Mouse (Mus musculus) right cerebral cortex, postnatal 10 days (tissue): Measurements from ENCODE around the gene Coq5.
"Not testable (repeated sequence)": the region's sequence is repeated elsewhere in the genome, so short reads cannot be mapped to it uniquely, and the experiment has no call there.

Experiments
- DNase-seq, 2 experiments: peaks; one replicate each; pipeline ENCODE4 v3.0.0; 2021; ENCODE audit warnings: low spot score in 2 of 2

Coq5 gene

DNA sequence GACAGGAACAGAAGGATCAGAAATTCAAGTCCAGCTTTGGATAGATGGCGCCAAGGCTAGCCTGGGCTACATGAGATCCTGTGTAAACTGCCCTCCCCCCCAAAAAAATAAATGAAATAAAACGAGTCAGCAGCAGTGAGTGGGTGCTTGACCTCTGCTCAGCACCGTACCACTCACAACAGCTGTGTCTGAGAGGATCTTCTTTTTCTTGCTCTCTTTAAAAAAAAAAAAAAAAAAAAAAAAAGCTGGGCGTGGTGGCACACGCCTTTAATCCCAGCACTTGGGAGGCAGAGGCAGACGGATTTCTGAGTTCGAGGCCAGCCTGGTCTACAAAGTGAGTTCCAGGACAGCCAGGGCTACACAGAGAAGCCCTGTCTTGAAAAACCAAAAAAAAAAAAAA is 22.7 kb downstream of the Coq5 start:
- DNase-seq: not testable (repeated sequence)

DNA sequence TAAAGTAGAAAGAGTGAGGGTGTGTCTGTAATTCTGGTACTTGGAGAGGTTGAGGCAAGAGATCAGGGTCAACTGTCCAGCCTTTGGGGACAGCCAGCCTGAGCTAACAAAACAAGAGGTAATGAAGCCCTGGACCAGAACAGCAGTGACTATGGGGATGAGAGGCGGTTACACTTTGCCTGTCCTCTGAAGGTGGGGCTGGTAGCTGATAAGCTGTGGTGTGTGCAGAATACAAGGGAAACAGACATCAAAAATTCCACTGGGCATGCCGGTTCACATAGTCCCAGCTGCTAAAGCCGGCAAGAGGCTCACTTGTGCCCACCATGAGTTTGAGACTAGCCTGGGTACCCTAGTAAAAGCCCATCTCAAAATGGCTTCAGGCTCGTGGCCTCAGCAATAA is 32.9 kb downstream of the Coq5 start:
- no peak for DNase-seq

DNA sequence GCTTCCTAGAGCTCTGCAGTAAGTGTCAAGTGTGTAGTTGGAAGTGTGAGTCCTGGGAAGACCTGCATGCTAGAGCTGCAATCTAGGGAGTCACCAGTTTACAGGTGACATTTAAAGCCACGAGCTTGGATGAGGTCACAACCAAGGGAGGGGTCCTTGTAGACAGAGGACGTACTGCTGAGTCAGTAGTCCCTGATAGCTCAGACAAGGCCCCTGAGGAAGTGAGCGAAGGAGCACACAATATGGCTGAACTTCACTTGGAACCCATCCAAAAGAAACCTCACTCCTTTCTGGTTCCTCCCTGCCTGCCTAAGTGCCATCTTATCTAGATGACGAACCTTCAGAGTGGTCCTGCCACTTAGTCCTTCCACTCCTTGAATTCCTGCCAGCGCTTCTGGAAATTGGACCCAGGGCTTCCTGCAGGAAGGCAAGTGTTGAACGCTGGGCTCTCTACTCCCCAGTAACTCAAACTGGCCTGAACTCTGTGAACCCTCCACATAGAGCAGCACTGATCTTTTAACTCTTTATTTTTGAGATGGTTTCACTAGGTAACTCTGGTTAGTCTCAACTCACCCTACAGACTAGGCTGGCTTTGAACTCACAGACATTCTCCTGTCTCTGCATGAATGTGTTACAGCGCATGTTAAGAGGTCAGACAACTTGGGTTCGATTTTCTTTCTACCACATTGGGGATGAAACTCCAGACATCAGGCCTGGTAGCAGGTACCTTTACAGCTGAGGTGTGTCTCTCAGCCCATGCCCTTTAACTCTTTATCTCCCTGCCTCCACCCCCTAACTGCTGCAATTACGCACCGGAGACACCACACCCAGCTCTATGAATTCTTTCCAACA is 33.6 kb downstream of the Coq5 start:
- DNase-seq: no peak

DNA sequence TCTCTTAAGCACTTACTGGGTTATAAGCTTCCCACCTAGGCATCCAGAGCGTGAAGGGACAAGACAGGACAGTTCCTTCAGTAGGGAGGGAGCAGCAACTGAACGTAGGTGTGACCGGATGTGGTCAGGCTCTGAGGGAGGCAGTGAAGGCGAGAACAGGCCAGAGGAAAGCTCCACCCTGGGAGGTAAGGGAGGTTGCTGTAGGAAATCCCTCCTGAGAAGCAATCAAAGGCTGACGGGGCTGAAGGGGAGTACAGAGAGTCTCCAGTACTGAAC is 34.1 kb downstream of the Coq5 start:
- no peak for DNase-seq

DNA sequence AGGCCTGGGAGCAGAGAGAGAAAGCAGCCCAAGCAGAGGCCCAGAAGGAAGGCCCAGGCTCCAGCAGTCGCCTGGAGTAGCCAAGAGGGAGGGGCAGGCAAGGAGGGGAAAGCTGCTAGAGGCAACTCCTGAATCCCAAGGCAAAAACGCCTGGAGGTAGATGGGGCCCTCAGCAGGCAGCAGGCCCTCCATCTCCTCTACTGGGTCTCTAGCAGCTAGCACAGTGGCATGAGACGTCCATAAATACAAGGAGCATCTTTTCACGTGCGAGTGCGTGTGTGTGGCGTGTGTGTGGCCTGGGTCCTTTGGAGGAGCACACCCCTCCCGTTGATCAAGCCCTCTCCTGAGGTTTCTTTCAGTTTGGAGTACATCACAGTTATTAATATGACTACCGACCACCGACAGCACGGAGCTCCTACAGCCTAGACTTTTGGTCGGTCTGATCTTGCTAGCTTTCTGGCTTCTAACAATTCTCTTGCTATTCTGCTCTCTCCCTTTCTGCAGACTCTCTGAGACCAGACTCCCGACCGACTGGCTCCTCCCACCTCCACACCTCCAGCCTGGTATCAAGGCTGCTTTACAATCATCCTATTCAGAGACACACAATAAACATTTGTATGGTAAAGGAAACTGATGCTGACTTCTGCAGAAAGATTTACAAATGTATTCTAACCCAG is 37.6 kb downstream of the Coq5 start:
- DNase-seq: no peak

DNA sequence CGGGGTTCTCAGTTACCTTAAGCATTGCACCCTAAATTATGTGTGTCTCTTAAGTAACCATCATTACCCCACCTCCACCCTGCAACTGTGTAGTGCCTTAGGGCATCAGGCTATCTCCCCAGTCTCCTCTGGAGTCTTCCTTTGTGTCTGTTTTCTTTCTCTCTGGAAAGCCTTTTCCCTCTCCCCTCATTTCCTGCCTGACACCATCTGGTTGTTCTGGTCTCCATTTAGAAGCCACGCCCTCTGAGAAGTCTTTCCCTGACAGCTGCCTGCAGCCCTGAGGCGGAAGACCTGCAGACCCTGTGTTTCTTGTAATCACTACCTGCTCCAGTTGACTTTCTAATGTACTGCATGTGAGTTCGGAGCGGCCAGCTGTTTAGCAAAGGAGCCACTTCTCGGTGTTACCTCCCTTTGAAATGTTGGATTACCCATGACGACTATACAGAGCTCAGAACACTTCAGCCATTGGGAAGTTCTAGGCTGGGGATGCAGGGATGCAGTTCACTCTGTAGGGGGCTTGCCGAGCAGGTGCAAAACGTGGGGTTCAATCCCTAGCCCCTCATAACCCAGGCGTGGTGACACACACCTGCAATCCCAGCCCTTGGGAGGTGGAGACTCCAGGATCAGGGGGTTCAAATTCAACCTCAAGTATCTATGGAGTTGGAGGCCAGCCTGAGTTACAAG is 38.3 kb downstream of the Coq5 start:
- no peak for DNase-seq

DNA sequence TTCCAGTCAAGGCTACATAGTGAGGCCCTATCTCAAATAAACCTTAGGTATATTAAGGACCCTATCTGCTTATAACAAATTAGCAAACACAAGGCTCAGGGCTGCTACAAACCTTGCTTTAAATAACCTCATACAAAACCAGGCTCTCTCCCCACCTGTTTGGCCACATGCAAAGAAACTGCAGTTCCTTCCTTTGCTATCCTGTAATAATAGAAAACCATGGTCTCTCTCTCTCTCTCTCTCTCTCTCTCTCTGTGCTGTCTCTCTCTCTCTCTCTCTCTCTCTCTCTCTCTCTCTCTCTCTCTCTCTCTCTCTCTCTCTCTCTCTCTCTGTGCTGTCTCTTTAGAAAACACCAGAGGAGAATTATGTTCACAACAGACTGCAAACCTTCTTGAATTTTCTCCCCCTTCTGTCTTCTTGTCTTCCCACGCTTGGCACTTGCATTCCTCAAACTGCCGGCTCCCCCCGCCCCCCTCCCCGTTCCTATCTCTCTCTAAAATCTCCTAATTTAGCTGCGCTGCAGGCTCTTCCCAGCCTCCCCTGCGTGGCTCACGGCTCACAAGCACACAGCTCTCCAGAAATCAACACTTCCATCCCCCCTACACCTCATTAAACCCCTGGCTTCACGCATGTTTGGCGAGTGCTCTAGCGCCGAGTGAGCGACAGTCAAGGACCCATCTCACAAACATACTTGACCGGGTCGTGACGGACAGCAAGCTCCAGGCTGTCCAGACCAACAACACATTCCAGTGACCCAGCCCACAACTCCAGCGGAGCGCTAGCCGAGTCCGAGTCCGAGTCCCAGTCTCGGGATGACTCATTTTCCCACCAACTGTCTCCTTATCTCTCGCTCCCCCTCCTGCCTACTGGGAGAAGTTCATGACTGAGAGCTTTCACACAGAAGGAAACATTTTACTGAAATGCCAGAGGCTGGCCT is 39.8 kb downstream of the Coq5 start:
- peak; percentile 79 to 88 for DNase-seq

DNA sequence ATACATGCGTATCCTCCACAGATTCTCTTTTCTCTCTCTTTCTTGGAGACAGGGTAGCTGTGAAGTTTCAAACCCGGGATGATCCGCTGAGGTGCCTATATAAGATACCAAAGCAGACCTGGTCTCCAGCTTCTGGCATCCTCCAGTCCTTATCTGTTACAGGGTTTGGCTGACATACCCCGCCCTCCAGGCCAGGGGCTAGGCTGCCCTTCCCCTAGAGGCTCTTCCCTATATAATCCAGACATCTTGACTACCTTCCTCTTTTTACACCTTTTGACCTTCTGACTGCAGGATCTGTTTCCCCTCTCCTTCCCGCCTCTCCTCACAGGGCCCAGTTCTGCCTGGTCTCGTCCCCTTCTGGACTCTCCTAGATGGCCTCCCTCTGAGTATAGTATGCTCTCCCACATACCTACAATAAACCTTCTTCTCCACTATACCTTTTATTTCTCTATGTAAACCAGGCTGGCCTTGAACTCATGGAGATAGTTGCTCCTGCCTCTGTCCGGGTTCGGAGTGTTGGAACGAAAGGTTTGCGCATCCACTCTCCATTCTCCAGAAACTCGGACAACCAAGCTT is 46.9 kb downstream of the Coq5 start:
- DNase-seq: no peak

DNA sequence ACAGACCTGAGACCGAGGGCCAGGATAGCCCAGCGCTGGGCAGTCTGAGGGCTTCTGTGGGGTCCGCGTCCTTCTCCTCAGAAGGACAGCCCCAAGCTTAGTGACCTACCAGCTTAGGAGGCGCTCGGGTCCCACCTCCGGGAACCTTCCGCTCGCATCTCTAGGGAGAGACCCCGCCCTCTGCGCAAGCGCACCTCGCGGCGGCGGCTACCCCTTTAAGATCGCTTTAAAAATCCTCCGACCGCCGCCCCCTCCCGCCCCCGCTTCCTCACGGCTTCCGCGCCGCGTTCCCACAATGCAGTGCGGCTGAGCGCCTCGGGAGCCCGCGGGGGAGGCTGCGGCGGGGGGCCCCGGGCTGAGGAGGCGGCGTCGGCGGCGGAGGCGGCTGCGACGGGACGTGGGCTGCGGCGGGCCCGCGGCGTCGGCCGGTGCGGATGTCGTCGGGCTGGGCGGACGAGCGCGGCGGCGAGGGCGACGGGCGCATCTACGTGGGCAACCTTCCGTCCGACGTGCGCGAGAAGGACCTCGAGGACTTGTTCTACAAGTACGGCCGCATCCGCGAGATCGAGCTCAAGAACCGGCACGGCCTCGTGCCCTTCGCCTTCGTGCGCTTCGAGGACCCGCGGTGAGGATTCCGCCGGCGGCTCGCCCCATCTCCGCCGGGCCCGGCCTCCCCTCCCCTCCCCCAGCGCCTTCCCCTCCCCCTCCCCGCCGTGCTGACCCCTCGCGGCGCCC is 47.6 kb downstream of the Coq5 start, which contains the start of gene Srsf9:
TSS of gene Srsf9 (plus strand) at position 303 of the 735 bp plus-strand sequence.
- peak; percentile 96 to 97 for DNase-seq

DNA sequence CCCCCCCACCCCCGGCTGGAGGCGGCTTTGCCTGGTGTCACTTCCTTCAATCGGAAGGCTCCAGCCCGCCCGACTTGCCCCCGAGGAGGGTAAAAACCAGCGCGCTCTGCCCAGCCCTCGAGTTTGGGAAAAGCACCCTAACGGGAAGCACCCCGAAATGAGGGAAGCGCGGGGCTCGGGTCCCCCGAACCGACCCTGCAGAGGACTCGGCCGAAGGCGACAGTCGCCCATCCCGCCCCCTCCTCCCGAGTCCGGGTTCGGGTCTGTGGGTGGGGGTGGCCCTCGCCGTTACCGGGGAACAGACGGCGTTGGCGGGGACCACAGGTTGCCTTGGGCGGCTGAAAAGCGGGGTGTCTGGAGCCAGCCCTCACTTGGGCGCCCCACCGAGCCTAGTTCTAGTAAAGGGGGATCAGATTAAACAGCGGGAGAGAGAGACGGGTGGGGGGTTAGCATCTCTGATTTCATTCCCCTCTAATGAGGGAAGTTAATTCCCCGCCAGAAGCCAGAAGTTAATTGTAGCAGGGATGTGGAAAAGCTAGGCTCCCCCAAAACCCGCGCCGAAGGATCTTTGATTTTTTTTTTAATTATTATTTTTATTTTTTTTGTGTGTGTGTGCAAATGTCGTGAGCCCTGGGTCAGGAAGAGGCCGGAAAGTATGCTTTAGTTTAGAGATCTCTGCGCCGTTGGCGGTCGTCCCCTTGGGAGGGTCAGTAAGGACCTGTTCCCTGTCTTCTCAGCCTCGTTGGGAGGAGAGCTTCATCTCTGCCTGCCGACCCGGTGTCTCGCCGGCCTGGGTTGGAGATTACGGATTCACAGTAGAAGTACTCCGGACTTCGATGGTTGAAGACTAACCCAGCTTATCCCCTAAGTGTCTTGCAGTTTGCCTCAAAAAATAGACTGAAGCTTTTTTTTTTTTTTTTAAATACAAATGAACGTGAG is 48.4 kb downstream of the Coq5 start:
- DNase-seq: peak in 1 of 2 experiments; percentile 59

DNA sequence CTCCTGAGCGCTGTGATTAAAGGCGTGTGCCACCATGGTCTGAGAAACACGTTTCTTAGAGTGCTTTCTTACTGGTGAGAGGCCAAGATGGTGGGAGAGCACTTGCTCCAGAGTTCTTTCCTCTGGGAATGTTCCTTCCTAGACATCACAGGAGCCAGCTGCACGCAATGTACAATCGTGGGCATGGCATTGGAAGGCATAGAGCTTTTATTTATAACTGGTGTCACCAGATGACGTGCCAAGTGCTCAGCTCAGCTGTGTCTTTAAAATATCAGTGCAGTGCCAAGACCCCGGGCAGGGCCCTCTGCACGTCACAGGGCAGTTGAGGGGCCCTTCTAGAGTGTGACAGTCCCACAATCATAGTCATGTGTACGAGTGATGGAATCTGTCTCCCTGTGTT is 51.5 kb downstream of the Coq5 start:
- no peak for DNase-seq

DNA sequence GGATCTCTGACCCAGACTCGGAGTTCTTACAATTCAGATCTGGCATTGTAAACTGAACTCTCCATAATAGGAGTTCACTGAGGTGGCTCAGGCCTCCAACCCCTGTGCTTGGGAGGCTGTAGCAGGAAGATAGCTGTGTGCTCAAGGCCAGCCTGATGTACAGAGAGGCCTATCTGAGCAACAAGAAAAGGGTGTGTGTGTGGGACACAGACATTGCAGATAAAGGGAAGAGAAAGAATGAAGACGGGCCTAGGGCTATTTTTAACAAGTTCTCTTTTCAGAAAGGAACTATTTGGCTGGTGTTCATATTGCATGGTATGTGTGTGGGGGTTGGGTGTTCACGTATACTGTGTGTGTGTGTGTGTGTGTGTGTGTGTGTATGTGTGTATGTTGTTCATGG is 54.2 kb downstream of the Coq5 start:
- no peak for DNase-seq

DNA sequence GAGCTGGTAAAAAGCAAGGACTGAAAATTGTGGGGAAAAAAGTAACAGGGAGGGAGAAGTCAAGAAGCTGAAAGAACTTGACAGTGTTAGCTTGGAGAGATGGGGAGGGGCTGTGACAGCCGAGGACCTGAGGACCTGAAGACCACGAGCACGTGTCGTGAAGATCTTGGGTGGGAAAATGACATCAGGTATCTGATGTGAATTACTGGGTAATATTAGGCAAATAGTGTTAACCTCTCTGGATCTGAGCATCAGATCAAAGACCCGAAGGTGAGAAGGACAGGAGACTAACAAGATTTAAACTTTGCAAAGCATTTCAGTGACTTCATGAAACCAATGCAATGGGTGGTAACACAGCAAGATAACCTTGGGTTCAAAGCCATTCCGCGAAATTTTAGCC is 60.5 kb downstream of the Coq5 start:
- DNase-seq: no peak

DNA sequence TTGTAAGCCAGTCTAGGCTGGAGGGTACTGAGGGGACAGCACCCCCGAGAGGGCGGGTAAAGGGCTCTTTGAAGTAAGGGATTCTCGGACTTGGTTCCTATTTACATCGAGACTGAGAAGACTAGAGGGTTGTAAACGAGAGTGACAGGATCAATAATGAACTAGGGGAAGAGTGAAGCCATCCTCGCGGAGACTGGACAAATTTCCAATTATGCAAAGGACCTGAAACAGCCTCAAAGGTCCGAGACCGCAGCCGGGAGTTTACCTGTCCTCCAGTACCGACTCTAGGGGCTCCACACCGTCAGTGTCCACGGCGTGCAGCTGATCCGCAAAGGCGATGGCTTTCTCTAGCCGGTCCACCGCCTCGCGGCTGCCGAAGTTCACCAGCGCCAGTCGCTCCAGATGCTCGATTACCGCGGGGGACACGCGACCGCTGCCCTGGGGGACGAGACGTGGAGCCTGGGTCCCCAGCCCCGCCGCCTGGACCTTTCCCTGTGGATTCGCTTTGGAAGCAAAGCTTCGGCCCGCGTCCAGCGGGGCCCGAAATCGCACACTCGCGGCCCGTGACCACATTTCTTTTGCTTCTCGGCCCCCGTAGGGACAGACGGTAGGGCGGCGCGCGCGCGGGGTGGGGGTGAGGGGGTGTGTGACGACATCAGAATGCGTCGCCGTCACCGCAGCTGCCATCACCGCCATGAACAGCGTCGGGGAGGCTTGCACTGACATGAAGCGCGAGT is 61.3 kb downstream of the Coq5 start, which contains the start of the genes Gatc and Triap1:
TSS of gene Gatc (minus strand) at position 602 of the 737 bp plus-strand sequence.
TSS of gene Triap1 (plus strand) at position 649 of the 737 bp plus-strand sequence.
- peak; percentile 93 to 95 for DNase-seq

DNA sequence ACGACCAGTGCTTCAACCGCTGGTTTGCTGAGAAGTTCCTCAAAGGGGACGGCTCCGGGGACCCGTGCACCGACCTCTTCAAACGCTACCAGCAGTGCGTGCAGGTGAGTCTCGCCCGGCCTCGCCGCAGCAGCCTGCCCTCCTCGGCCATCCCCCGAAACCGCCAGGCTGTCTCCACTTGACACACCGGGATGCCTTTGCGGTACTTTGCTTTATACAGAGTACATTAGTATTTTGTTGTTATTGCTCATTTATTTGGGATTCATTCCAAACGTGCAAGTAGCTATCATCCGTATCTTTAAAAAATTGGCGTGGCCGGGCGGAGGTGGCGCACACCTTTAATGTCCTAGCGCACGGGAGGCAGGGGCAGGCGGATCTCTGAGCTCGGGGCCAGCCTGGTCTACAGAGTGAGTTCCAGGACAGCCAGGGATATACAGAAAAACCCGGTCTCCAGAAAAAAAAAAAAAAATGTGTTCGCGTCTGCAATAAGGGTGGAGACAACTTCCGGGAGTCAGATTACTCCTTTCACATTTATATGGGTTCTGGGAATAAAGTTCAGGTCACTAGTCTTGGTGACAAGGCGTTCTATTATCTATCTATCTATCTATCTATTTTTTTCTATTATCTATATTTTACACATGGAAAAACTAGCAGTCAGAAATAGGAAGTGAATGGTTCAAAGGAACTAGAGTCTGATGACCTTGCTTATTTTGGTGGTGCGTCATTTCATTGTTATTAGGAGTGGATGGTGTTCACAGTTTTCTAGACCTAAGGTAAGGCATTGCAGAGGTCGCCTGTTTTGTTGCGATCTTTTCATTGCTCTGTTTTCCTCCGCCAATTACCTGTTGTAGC is 62.1 kb downstream of the Coq5 start:
- no peak for DNase-seq
